Mouse (Mus musculus): ENCODE data around the gene Pou2f1.

GRCm38 (mm10) chr1:165860373-165861234 lies 141.9 kb downstream of the Pou2f1 start:
- TF ChIP-seq POLR2A (IDR thresholded peaks at IDR 0.05; ENCODE audit: borderline replicate concordance, extremely low read depth, insufficient read depth, insufficient read length, poor library complexity, severe bottlenecking) (no peak), CTCF (IDR thresholded peaks at IDR 0.05; ENCODE audit: borderline replicate concordance, extremely low read depth, insufficient read depth, insufficient read length) (no peak)
